Mouse (Mus musculus) lung, adult 2 months (tissue): ENCODE measurements at regions not wholly inside any gene's neighbourhood (a gene's known extent, or its start where the extent isn't known, plus 50 kb on each side); places are given as distances from the start of the nearest gene placed in this dataset.

Experiments used
- CTCF ChIP-seq: fragments of 200-500 bp; IDR thresholded peaks from 2 replicates; pipeline ENCODE4 v1.5.1; 2011; ENCODE audit warnings: mild to moderate bottlenecking, low read length, control low read depth; ENCODE audit not compliant: insufficient read depth
- POLR2A ChIP-seq: fragments of 200-500 bp; IDR thresholded peaks from 2 replicates; pipeline ENCODE4 v1.6.1; 2011; ENCODE audit warnings: low read depth, mild to moderate bottlenecking, control low read depth, low read length, borderline replicate concordance; ENCODE audit errors: extremely low read depth

DNA sequence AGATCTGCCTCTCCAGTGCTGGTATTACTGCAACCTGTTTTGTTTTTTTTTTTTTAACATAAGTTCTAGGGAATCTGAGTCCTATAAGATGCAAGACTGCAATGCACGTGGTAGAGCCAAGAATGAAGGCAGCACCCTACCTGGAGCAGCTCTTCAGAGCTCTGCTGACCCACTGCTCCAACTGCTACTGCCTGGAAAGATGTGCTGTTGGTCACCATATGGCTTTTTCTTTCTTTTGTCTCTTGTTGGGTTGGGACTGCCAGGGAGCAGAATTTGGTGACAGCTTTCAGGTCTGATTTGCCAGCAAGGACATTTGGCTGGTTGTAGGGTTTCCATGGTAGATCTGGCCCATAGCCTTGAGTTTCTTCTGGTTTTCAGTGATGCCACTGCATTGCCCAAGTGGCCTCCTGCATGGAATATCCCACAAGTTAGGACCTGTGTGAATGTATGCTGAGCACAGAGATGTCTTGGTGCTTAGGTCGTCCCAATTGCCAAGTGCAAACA is 123.9 kb upstream of the Irf2bp2 start:
- no peak for TF ChIP-seq POLR2A
- TF ChIP-seq CTCF = no peak
